Mouse (Mus musculus): ENCODE results near the gene Actg1.

DNA sequence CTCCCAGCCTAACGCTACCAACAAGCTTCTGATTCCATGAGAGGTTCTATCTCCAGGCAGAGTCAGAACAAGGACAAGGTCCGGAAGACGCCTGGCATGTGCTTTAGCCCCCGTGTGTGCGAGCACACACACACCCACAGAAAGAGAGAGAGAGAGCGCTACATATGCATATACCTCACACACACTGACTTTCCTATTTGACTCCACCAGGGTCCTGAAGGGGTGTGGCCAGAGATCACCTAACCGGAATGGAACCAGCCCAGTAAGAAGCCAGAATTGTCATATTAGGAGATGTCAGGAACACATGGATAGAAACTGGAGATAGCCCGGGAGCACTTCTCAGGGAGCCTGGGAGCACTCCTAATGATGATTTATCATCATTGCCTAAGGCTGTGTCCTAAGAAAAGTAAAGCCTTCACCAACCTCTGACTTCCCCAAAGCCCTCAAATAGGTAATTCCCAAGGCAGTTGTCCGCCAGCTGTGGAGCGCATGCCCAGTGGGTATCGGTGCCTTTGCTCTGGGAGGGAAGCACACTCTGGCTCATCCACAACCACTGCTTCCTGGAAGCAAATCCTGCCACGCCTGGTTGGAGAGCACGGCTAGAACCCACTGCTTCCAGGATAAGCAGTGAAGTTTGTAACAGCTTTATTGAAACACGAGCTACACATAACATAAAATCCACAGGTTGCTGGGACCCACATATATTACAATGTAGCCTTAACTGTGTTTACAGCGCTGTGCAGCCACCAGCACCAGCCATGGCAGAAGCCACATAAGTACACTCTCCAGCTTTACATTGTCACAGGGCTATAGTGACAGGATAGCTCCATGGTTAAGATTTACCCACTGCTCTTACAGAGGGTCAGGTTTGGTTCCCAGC, 39.7 kb downstream of the Actg1 start:
- no peak for TF ChIP-seq CTCF (IDR thresholded peaks at IDR 0.05; ENCODE audit: control insufficient read depth, insufficient read depth, insufficient read length)
- no peak for TF ChIP-seq MAX (IDR thresholded peaks at IDR 0.05)
- no peak for TF ChIP-seq CEBPB (IDR thresholded peaks at IDR 0.05; ENCODE audit: low read depth)
- TF ChIP-seq MYOD1 (IDR thresholded peaks at IDR 0.05; ENCODE audit: control insufficient read depth, insufficient read length, low read depth), result no peak
- TF ChIP-seq MYOG (IDR thresholded peaks at IDR 0.05; ENCODE audit: control insufficient read depth, extremely low read depth, insufficient read length), result no peak
